Mouse (Mus musculus): ENCODE results near the gene Dhdh. TPM values are rescaled to one million over a fixed set of nuclear protein-coding genes. Genes with fewer than 3 reads are reported as not detected.
"Not testable (repeated sequence)": the region's sequence is repeated elsewhere in the genome, so short reads cannot be mapped to it uniquely, and the experiment has no call there.

Gene Dhdh
- total RNA-seq (2015; ENCODE audit: low replicate concordance): 0.42 and 3.6 TPM in 2 replicates
- 1.0 and 1.6 TPM in 2 replicates for total RNA-seq (2017; ENCODE audit: low replicate concordance)

DNA sequence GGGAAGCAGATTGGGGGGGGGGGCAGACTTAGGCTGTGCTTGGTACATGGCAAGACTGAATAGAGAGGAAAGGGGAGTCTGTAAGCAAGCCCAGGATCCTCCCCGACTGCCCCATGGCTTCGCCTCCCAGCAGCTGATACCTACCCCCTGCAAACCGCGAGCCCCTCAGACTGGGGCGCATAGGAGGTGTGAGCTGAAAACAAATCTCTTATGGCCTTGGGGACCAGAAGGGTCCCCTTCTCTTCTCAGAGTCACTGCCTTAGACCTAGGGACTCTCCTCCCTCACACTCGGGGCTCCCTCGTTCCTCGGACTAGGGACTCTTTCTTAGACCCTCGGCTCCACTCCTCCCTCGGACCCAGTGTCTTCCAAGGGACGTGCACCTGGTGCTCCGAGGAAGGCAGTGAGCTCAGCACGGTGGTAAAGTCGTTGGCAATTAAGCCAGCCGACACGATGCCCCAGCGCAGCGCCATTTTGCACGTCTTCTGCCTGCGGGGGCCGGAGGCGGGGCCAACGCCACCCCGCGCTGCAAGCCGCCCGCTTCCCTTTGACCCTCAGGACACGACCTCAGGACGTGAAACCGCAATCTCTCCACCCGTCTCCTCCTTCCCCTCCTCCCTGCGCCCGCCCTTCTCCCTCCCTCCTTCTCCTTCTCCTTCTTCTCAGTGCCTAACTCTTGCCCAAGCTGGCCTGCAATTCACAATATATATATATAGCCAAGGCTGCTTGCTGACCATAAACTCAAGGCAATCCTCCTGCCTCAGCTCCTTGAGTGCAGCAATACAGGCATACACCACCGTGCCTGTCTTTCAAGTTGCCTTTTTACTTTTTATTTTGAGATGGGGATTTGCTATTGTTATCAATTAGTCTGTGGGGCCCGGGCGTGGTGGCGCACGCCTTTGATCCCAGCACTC lies at the start of gene Dhdh:
Dhdh (minus strand) TSS at position 513 of the 912 bp plus-strand sequence.
- peak; percentile 72 for ATAC-seq (replicated peaks; ENCODE audit: low FRiP score, poor library complexity, severe bottlenecking)

DNA sequence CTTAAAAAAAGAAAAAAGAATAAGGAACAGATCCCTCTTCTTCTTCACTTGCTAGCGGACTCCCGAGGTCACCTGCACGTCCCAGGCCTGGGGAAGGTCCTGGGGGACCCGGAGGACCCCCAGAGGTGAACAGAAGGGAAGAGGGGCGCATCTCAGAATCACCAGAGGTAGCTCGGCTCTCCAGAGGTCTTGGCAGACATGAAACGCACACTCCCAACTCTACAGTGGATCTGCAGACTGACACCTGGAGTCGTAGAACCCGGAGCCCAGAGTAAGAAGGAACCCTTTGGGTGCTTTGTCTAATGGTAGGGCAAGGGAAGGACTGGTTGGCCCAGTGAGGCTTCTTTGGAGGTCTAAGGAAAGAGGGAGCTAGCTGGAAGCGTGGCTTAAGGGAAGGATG lies 49.0 kb upstream of the Dhdh start:
- no peak for ATAC-seq (replicated peaks; ENCODE audit: low FRiP score, poor library complexity, severe bottlenecking)

DNA sequence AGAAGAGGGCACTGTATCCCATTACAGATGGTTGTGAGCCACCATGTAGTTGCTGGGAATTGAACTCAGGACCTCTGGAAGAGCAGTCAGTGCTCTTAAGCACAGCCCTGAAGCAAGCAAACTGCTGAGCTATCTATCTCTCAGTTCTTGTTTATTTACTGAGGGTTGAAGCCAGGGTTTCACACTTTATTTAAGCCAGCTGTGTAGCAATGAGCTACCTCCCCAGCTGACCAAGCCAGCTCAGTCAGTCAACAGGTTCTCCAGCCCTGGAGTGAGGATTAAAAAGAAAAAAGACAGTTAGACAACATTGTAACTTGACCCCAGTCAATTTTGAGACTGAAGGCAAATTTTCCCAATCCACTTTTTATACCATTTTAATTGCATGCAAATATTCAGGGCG lies 47.1 kb upstream of the Dhdh start:
- ATAC-seq (replicated peaks; ENCODE audit: low FRiP score, poor library complexity, severe bottlenecking): no peak

DNA sequence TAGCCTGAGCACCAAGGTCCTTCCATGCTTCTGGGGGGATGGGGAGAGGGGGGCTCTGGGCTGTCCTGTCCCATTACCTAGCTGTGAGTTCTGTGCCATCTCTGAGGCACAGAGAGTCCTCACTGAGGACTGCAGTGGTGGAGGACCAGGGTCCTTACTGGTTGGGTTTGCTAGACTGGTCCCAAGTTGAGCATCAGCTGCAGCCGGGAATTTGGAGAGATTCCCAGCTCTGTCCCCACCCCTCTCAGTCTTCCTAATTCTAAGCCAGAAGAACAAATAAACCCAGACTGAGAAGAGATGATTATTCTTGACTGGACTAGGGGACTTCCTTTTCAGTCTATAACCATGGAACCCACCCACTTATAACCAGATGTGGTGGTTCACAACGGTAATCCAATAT lies 42.0 kb upstream of the Dhdh start:
- ATAC-seq (replicated peaks; ENCODE audit: low FRiP score, poor library complexity, severe bottlenecking): no peak

DNA sequence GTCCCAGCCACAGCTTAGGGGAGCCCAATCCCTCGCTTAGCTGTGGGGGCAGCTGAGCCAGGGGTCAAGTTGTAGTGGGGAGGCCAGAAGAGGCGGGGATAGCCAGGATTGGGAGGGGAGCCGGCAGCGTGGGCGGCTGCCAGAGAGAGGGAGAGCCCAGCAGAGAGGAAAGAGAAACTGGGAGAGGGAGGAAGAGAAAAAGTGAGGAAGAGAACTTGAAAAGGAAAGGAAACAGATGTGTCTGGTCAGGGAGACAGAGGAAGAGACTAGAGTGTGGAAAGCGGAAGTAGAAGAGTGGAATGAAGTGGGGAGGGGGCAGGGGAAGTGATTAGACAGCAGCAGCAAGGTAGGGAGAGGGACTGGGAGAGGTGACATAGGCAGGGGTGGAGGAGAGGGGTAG lies 40.9 kb upstream of the Dhdh start:
- no peak for ATAC-seq (replicated peaks; ENCODE audit: low FRiP score, poor library complexity, severe bottlenecking)

DNA sequence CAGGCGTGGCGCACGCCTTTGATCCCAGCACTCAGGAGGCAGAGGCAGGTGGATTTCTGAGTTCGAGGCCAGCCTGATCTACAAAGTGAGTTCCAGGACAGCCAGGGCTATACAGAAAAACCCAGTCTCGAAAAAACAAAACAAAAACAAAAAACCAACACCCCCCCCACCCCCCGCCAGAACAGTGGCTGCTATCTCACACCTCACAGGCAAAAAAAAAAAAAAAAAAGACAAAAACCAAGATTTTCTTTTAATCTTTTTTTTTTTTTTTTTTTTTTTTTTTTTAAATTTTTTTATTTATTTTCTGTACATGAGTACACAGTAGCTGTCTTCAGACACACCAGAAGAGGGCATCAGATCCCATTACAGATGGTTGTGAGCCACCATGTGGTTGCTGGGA lies 38.6 kb upstream of the Dhdh start:
- not testable (repeated sequence) for ATAC-seq (replicated peaks; ENCODE audit: low FRiP score, poor library complexity, severe bottlenecking)

DNA sequence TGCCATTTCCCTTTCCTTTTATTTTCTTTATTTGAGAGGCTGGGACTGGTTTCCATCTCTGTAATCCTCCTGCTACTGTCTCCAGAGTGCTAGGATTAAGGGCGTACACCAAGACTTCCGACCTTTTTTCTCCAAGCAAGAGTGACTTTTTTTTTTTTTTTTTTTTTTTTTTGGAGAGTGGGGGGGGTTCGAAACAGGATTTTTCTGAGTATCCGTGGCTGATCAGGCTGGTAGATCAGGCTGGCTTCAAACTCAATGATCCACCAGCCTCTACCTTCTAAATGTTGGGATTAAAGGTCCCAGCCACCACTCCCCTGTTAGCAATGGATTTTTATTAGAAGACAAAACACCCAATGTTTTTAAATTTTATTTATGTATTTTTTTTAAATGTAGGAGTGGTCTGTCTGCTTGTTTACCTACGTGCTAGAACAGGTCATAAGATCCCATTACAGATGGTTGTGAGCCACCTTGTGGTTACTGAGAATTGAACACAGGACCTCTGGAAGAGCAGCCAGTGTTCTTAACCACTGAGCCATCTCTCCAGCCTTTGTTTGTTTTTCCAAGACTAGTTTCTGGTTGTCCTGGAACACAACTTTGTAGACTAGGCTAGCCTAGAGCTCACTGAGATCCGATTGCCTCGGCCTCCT lies 38.0 kb upstream of the Dhdh start:
- no peak for ATAC-seq (replicated peaks; ENCODE audit: low FRiP score, poor library complexity, severe bottlenecking)

DNA sequence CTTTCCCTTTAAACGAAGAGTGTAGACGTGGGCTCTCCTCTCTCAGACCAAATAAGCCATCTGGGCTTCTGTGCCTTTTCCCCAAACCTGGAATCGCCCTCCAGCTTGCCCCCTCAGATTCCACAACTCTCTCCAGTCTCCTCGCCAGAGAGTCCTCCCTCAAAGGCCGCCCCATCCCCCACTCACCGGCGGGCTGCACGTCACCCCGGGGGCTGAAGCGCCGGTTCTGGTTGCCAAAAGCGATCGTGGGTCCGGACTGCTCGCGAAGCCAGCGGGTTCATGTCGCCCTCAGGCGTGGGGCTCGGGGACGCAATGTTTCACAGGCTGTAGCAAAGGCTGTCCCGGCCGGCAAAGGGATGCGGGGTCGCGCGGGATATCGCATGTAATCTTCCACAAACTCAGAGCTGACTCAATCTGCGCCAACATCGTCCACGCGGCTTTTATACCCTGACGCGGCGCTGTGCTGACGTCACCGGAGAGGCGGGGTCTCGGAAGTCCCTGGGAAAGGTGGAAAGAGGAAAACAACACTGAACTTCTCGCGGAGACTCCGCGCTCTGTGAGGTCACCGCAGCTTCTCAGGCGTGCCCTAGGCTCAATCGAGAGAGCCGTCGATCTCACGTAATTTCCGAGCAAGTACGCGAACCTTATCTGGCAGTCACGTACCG lies 37.3 kb upstream of the Dhdh start, which contains the start of the genes Ppp1r15a and Plekha4:
Ppp1r15a (minus strand) TSS at position 460 of the 665 bp plus-strand sequence.
Plekha4 (plus strand) TSS at position 522 of the 665 bp plus-strand sequence.
- peak; percentile 69 for ATAC-seq (replicated peaks; ENCODE audit: low FRiP score, poor library complexity, severe bottlenecking)

DNA sequence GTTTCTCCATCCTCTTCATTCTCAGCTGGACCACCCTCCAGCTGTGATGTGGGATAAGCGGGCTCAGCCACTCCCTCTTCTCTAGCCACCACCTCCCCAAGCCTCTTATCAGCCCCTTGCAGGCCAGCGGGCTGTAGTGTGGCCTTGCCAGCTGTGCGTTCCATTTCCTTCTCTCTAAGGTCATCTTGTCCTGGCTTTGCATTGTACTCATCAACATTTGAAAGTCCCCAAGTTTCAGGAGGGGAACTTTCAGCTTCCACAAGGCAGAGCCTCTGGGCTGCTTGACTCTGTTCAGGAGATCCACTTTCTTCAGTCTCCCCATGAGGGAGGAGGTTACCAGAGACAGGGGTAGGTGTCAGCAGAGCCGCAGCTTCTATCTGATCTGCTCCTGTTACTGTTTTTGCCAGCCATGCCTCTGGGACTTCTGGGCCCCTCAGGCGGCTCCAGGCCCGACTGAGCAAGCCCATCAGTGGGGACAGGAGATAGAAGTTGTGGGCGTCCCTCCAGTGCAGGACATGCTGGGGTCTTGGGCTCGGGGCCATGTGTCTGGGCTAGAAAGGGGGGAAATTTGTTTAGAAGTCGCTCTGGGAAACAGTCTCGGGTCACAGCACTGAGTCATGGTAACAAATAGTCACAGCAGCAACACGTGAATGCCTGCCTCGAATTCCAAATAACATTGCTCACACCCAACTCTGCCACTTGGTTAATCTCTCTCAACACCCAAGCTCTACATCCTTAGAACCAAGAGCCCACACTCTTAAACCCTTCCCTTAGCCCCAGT lies 36.4 kb upstream of the Dhdh start:
- peak; percentile 75 for ATAC-seq (replicated peaks; ENCODE audit: low FRiP score, poor library complexity, severe bottlenecking)

DNA sequence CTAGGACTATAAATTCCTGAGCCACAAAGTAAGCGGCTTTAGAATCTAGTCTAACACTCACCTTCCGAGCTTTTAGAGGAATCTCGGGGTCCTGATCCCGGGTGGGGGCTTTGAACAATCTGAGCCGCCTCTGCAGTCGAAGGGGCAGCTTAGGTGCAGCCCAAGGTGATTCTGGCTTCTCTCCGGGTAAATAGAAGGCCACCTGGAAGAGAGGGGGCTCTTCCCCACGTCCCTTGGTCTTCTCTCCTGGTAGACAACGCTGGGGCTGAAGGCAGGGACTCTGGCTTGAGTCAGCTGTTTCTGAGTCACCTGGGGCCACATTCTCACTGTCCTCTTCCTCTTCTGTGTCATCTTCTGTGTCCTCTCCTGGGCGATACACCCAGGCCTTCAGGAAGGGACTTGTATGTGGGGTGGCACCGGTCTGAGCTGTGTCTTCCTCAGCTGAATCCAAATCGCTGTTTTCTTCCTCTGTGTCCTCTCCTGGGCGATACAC lies 35.1 kb upstream of the Dhdh start:
- ATAC-seq (replicated peaks; ENCODE audit: low FRiP score, poor library complexity, severe bottlenecking): no peak

DNA sequence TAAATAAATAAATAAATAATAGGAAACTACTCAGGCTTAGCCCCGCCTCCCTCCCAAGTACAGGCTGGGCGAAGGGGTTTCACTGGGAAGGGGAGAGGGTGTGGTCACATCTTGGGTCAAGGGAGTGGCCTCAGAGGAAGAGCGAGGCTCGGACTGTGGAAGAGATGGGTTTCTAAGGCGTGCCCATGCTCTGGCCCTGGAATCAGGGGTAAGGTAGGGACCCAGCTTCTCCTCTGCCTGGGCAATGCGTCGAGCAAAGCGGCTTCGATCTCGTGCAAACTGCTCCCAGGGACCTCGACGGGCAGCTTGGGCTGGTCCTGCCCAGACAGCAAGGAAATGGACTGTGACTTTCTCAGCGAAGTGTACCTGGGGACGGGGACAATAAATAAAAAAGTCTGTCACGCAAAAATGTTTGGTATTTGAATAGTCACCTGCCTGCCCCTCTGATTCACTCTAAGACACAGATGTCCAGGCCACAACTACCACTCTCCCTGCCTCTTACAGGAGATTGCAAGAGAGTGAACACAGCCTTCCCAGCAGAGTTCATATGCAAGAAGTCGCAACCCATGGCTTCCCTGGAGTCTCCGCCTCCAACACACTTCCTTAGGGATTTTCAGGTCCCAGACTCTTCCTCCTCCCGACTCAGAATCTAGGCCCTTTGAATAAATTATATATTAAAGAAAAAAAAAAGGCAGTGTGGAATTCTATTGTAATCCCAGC lies 34.5 kb upstream of the Dhdh start:
- peak; percentile 25 for ATAC-seq (replicated peaks; ENCODE audit: low FRiP score, poor library complexity, severe bottlenecking)

DNA sequence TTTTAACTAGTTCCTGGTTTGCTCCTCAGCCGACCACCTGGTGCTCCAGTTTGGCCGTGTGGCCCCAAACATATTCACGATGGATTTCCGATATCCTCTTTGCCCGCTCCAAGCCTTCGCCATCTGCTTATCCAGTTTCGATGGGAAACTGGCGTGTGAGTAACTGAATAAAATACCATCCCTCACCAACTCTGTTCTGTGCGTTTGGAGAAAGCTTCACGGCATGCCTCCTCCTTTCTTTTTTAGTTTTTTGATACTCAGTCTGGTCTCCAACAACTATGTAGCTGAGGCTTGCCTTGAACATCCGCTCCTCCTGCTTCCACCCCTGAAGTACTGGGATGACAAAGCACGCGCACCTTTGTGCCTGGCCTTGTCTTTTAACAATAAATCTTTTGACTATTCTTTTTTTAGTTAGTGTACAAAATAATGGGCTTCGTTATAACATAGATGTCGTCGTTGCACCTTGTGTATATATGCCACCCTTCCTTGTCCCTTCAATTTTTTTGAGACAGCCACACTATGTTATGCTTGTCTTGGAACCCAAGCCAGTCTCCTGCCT lies 33.7 kb upstream of the Dhdh start:
- ATAC-seq (replicated peaks; ENCODE audit: low FRiP score, poor library complexity, severe bottlenecking): no peak

DNA sequence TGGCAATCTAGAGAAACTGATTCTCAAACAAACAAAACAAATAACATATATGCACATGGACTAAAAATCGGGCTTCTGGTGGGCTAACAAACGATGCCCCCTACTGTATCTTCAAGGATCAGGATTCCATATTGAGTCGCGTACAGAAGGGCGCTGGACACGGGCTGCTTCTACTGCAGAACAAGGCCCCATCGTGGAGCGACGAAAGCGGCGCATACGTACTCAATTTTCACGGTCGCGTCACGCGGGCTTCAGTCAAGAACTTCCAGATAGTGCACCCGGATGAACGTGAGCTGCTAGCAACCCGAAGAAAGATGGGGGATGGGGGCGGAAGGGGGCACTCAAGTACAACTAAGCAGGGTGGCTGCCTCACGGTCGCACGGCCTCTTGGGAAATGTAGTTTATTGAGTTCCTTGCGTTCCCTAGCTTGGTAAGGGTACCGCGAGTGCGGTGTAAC lies 33.2 kb upstream of the Dhdh start:
- no peak for ATAC-seq (replicated peaks; ENCODE audit: low FRiP score, poor library complexity, severe bottlenecking)

DNA sequence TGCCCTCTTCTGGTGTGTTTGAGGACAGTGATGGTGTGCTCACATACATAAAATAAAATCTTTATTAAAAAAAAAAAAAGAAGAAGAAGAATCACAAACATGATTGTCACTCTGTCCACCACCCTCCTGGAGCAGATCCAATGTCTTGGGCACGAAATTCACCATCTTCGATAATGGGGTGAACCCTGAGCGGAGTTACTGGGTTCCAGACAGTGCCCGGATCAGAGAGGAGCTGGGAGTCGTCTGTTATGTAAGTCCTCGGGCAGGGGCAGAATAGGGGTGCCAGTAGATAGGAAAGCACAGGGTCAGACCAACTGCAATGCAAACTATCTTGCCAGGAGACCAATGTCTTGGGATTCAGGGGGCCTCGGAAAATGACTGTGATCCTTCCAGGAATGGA lies 32.0 kb upstream of the Dhdh start:
- ATAC-seq (replicated peaks; ENCODE audit: low FRiP score, poor library complexity, severe bottlenecking): no peak

DNA sequence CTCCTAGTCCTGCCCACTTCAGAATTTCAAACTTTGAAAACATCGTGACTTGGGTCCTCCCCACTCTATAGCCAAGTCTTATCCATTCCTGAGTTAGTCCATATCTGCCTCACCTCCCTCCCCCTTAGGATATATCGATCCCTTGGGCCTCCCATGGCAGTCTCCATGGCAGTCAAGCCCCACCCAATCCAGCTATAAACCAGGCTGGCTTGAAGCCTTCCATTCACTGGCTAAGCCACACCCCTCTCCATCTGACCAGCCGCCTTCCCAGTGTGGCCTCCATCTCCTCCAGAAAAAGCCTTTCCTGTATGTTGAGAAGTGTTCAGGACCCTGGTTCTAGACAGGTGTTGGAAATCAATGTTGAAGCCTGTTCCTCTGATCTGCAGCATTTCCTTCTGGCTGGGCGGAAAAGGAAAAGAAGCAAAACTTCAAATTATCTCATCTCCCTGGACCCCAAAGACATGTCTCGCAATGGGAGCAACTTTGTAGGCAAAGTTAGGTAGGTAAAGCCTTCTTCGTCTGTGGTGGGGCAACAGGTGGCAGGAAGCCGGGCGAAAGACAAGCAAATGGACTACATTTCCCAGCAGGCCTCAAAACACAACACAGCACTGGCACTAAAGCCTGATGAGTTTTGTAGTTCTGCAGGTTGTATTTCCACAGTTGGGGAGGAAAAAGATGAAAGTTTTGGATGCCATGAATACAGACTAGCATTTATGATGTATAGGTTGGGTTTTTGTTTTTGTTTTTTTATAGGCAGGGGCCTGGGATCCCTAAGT lies 30.9 kb upstream of the Dhdh start:
- peak; percentile 44; the same call in 1 of the 2 replicates for ATAC-seq (replicated peaks; ENCODE audit: low FRiP score, poor library complexity, severe bottlenecking)

DNA sequence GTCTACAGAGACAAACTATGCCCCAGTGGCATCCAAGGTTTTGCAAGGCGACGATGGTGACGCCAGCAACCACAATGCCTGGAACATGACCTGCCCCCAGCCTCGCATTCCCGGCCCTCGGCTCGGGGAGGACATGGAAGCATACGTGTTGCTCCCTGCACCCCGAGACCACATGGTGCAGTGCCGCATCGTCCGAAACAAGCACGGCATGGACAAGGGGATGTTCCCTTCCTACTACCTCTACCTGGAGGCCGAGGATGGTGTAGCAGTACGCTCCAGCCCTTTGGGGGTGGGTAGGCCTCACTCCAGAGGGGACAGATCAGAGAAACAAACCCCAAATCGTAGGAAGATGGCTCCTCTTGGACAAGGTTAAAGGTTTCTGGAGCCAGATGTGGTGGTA lies 30.0 kb upstream of the Dhdh start:
- ATAC-seq (replicated peaks; ENCODE audit: low FRiP score, poor library complexity, severe bottlenecking): no peak

DNA sequence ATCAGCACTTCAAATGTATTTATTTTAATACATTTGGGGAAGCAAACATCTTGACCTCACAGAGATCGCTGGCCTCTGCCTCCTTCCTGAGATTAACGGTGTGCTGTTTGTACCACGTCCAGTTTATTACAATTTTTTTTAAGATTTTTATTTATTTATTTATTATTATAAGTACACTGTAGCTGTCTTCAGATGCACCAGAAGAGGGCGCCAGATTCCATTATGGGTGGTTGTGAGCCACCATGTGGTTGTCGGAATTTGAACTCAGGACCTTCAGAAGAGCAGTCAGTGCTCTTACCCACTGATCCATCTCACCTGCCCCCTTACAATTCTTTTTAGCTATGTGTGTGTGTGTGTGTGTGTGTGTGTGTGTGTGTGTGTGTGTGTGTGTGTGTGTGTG lies 28.2 kb upstream of the Dhdh start:
- not testable (repeated sequence) for ATAC-seq (replicated peaks; ENCODE audit: low FRiP score, poor library complexity, severe bottlenecking)

DNA sequence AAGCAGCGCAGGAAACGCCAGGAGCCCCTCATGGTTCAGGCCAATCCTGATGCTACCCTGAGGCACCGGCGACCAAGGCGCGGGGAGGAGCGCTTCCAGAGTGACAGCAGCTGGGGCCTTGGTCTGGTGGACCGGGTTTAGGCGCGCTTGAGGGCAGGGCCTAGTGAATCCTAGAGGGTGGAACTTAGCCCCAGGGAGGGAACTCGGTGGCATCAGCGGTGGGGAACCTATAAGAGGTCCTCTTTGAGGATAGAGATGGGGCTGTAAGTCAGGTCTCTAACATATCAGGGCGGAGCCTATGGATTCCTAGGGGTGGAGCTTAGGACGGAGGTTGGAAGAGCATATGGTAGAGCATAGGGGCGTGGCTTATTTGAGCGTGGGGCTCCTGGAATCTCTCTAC lies 26.8 kb upstream of the Dhdh start:
- peak; percentile 74 for ATAC-seq (replicated peaks; ENCODE audit: low FRiP score, poor library complexity, severe bottlenecking)
